Comparison of ENCODE assay signal across 11 mouse cellular contexts in the genomic region with DNA sequence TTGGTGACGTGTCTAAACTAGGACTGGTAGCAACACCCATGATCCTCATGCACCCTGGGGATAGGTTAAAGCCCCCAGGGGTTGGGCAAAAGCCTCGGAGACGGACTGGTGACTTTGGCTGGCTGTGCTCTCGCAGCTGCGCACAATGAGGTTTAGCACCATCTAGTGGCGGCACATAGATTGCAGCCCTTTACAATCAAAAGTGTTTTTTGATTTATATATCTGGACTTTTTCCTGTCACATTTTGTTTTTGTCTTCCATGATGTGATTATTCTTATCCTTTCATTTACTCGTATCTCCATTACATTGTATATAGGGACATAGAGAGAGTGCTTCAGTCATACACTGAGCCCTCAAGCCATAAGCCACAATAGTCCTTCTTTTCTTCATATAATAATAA. TPM values are rescaled to one million over a fixed set of nuclear protein-coding genes. Genes with fewer than 3 reads are reported as not detected.
A peak's percentile ranks its signal among the peaks of the same experiment; 100 is the strongest.
DNase-seq lines count a peak whose midpoint lies in the region; ATAC-seq and TF ChIP-seq lines count a peak whose summit lies in the region.
"Not testable (repeated sequence)": the region's sequence is repeated elsewhere in the genome, so short reads cannot be mapped to it uniquely, and the experiment has no call there.
"Had no signal": no experiment of that assay in that cellular context is flagged by ENCODE, and none has a peak within 500 bp of the region (broad histone marks: within the 10 kb centered on the region; RNA-seq: fewer than 3 reads in every experiment).

No protein-coding gene starts in this region.

- H3K9me3 ChIP-seq in MEL (replicated peaks; ENCODE audit: insufficient read depth, low read length); embryonic facial prominence, embryonic 11.5 days (replicated peaks; ENCODE audit: control insufficient read depth, low read length); hindbrain, embryonic 14.5 days (ENCODE audit: control insufficient read depth, low read length); liver, embryonic 15.5 days (replicated peaks); midbrain, embryonic 14.5 days (ENCODE audit: control insufficient read depth, low read length): not testable (repeated sequence)

- DNase-seq in MEL (ENCODE audit: low read depth, low spot score): peak; percentile 43
- DNase-seq in embryonic facial prominence, embryonic 11.5 days (ENCODE audit: low spot score): peak; percentile 6
- DNase-seq in hindbrain, embryonic 14.5 days (ENCODE audit: low spot score): peak; percentile 50
- DNase-seq in kidney, postnatal 14 days: peak; percentile 7
- peak; percentile 4 for DNase-seq in midbrain, embryonic 14.5 days
- DNase-seq in right cerebral cortex, postnatal 14 days: peak; percentile 5

- not testable (repeated sequence) for H3K4me3 ChIP-seq in MEL (ENCODE audit: control insufficient read depth in 1 of 2, insufficient read depth in 1 of 2, low read depth in 2 of 2, low read length in 2 of 2); embryonic facial prominence, embryonic 11.5 days (ENCODE audit: low read depth, low read length); liver, embryonic 15.5 days (replicated peaks)
- peak overlapping the region; percentile 33 for H3K4me3 ChIP-seq in hindbrain, embryonic 14.5 days (replicated peaks; ENCODE audit: low read length)
- peak overlapping the region; percentile 34 for H3K4me3 ChIP-seq in midbrain, embryonic 14.5 days (replicated peaks; ENCODE audit: low read depth, low read length)

- not testable (repeated sequence) for H3K79me2 ChIP-seq in MEL (ENCODE audit: control insufficient read depth, insufficient read depth, low read length, poor library complexity)

- not testable (repeated sequence) for TF ChIP-seq POLR2A in MEL (IDR thresholded peaks at IDR 0.05; ENCODE audit: control insufficient read depth in 1 of 2, insufficient read depth in 1 of 2, low read depth in 1 of 2, low read length in 2 of 2, poor library complexity in 1 of 2)

- TF ChIP-seq CTCF in MEL (IDR thresholded peaks at IDR 0.05 in 2 of 3, conservative IDR thresholded peaks at IDR 0.05 in 1 of 3; ENCODE audit: control insufficient read depth in 1 of 3, insufficient read depth in 1 of 3, low read depth in 2 of 3, low read length in 3 of 3, poor library complexity in 1 of 3, severe bottlenecking in 1 of 3): peak in 2 of 3 experiments; percentile 14 to 30; a peak in 4 of 6 replicates

- ATAC-seq in embryonic facial prominence, embryonic 11.5 days (replicated peaks; ENCODE audit: insufficient number of reproducible peaks, low FRiP score, low TSS enrichment, low read depth); hindbrain, embryonic 14.5 days (ENCODE audit: low FRiP score); liver, embryonic 15.5 days (ENCODE audit: insufficient read depth): not testable (repeated sequence)
- 0 out of 2 replicates have a peak, but pooled peaks have one; percentile 44 for ATAC-seq in granulocyte monocyte progenitor cell, adult 5-6 weeks (replicated peaks; ENCODE audit: poor library complexity, severe bottlenecking)
- ATAC-seq in midbrain, embryonic 14.5 days (ENCODE audit: low FRiP score, low TSS enrichment): peak; percentile 66; the same call in 1 of the 2 replicates

- H3K36me3 ChIP-seq in MEL (ENCODE audit: control insufficient read depth in 1 of 2, insufficient read depth in 2 of 2, low read length in 2 of 2); embryonic facial prominence, embryonic 11.5 days (replicated peaks; ENCODE audit: control insufficient read depth, insufficient read depth, low read depth, low read length); hindbrain, embryonic 14.5 days (replicated peaks; ENCODE audit: control insufficient read depth, insufficient read depth); liver, embryonic 15.5 days (replicated peaks); midbrain, embryonic 14.5 days (ENCODE audit: control insufficient read depth, insufficient read depth, low read length): not testable (repeated sequence)

- not testable (repeated sequence) for H3K27me3 ChIP-seq in MEL (ENCODE audit: control insufficient read depth in 1 of 2, insufficient read depth in 2 of 2, low read length in 2 of 2); embryonic facial prominence, embryonic 11.5 days (ENCODE audit: control insufficient read depth, insufficient read depth, low read length); hindbrain, embryonic 14.5 days (ENCODE audit: control insufficient read depth, insufficient read depth, low read length); liver, embryonic 15.5 days; midbrain, embryonic 14.5 days (ENCODE audit: control insufficient read depth, insufficient read depth, low read length)

- not testable (repeated sequence) for TF ChIP-seq EP300 in MEL (IDR thresholded peaks at IDR 0.05; ENCODE audit: low read depth in 1 of 2, low read length in 2 of 2)

- WGBS in embryonic facial prominence, embryonic 11.5 days: under 1% methylated on average over 4 of the region's 7 CpGs
- WGBS in hindbrain, embryonic 14.5 days: 0% methylated on average over 4 of the region's 7 CpGs
- 0% methylated on average over 6 of the region's 7 CpGs for WGBS in liver, embryonic 15.5 days (ENCODE audit: insufficient replicate concordance)
- WGBS in midbrain, embryonic 14.5 days: under 1% methylated on average over 4 of the region's 7 CpGs

- not testable (repeated sequence) for H3K4me1 ChIP-seq in MEL (ENCODE audit: control insufficient read depth in 1 of 2, insufficient read depth in 2 of 2, low read length in 2 of 2); embryonic facial prominence, embryonic 11.5 days (ENCODE audit: control insufficient read depth, insufficient read depth, low read length); hindbrain, embryonic 14.5 days (replicated peaks; ENCODE audit: control insufficient read depth, insufficient read depth, low read length); liver, embryonic 15.5 days (replicated peaks); midbrain, embryonic 14.5 days (ENCODE audit: control insufficient read depth, insufficient read depth, low read length)

- not testable (repeated sequence) for H3K27ac ChIP-seq in MEL (ENCODE audit: control insufficient read depth, low read depth, low read length); embryonic facial prominence, embryonic 11.5 days (replicated peaks; ENCODE audit: low read depth, low read length); hindbrain, embryonic 14.5 days; liver, embryonic 15.5 days (replicated peaks); midbrain, embryonic 14.5 days (replicated peaks; ENCODE audit: low read depth, low read length)

- H3K4me2 ChIP-seq in embryonic facial prominence, embryonic 11.5 days (ENCODE audit: low read depth, low read length): not testable (repeated sequence)
- H3K4me2 ChIP-seq in hindbrain, embryonic 14.5 days (replicated peaks): peak overlapping the region; percentile 60
- 0 out of 2 replicates have a peak overlapping the region, but pooled peaks have one; percentile 49 for H3K4me2 ChIP-seq in liver, embryonic 15.5 days
- H3K4me2 ChIP-seq in midbrain, embryonic 14.5 days (ENCODE audit: low read length): peak overlapping the region; percentile 49

- TF ChIP-seq RAD21 in MEL (IDR thresholded peaks at IDR 0.05; ENCODE audit: low read depth, low read length): not testable (repeated sequence)

- not testable (repeated sequence) for H3K9ac ChIP-seq in MEL (ENCODE audit: control insufficient read depth, low read depth, low read length, poor library complexity, severe bottlenecking); embryonic facial prominence, embryonic 11.5 days (replicated peaks; ENCODE audit: low read length); hindbrain, embryonic 14.5 days; liver, embryonic 15.5 days; midbrain, embryonic 14.5 days (replicated peaks; ENCODE audit: low read length)

TF ChIP-seq in MEL, 35 proteins besides CTCF, POLR2A, EP300 and RAD21:
- 0 out of 2 replicates have a peak, but pooled peaks have one; percentile 33 for TF ChIP-seq TBP (IDR thresholded peaks at IDR 0.05; ENCODE audit: low read depth, low read length)
- TF ChIP-seq NRF1 (IDR thresholded peaks at IDR 0.05; ENCODE audit: insufficient read depth, low read depth, low read length, poor library complexity, severe bottlenecking): 0 out of 2 replicates have a peak, but pooled peaks have one; percentile 6

RNA-seq across cellular contexts. Expression of a gene that starts 36.6 kb away (rescaled TPM):
- total RNA-seq in MEL (2012; rRNA removed): not detected in 2 replicates
- not detected for polyA plus RNA-seq in MEL (2012; ENCODE audit: insufficient read depth in 1 of 2, insufficient read length in 2 of 2, low read depth in 1 of 2, low replicate concordance in 2 of 2, missing spikeins in 1 of 2)
- not detected in 2 replicates for polyA plus RNA-seq in embryonic facial prominence, embryonic 11.5 days (2014; fragmentation: Nextera tagmentation; extraction: Ambion mirVana)
- total RNA-seq in granulocyte monocyte progenitor cell, adult 5-6 weeks (2014; fragmentation: Nextera tagmentation): not detected in 2 replicates
- not detected in 2 replicates for total RNA-seq in granulocyte monocyte progenitor cell, adult 5-6 weeks (2017)
- polyA plus RNA-seq in hindbrain, embryonic 14.5 days (2014; fragmentation: Nextera tagmentation; extraction: Ambion mirVana): not detected in 2 replicates
- polyA plus RNA-seq in liver, embryonic 15.5 days (2015; fragmentation: Nextera tagmentation; extraction: Ambion mirVana): not detected in 2 replicates
- not detected in 2 replicates for polyA plus RNA-seq in midbrain, embryonic 14.5 days (2014; fragmentation: Nextera tagmentation; extraction: Ambion mirVana)
- total RNA-seq: adrenal gland, adult 18-20 months; gastrocnemius, postnatal 14 days; layer of hippocampus, postnatal 36 days had no signal
